Mouse (Mus musculus) skeletal muscle tissue, postnatal 0 days (tissue): ENCODE measurements around the gene Nucb1. TPM values are rescaled to one million over a fixed set of nuclear protein-coding genes. Genes with fewer than 3 reads are reported as not detected.

Experiments
- microRNA-seq, 2 experiments: library from miRNA; unstranded; fragments of <30 nt; microRNA quantifications; one replicate each; pipeline ENCODE4; 2016
- polyA plus RNA-seq: library from polyadenylated mRNA; unstranded; fragments of >200 nt; fragmentation: Nextera tagmentation; extraction: Ambion mirVana; gene quantifications from 2 replicates; pipeline ENCODE4 v1.2.1, GENCODE M21; 2015

Nucb1 gene
- polyA plus RNA-seq: 124 and 146 TPM in 2 replicates

DNA sequence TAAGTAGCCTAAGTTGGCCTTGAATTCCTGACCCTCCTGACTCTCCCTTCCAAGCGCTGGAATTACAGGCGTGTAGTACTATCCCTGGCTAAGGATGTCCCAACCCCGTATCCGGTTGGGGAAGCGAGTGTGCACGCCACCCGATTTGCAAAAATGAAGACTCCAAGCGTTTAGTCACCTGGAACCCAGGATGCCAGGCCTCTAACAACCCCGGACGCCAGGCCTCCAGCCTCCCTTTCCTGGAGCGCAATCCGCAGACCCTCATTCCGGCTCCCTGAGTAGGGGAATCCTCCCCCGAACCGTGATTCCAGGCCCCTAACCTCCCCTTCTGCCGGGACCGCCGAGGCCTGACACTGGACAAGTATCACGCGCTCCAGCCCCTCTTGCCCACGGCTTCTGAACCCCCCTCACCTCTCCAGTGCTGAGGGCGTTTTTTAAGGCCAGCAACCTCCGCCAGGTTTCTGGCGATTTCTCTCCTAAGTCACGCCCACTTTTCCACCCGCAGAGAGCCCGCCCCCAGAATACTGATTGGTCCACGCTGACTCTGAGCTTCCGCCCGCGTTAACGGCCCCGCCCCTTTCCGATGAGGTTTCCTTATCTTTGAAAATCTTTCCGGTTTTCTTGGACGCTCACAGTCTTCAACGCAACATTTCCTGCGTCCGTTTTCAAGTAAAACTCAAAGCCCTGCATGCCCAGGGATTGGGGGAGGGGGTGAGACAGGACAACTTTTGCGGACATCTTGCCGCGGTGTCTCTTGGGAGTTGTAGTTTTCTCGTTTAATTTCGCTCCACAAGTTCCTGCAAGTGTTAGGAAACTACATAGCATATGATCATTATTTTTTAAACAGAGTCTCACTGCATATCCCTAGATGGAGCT lies at the start of gene Nucb1:
TSS of gene Nucb1 (minus strand) at position 495 of the 876 bp plus-strand sequence.

GRCm38 (mm10) chr7:45554744-45555143 lies 44.5 kb upstream of the Nucb1 start, which contains the start of gene Hsd17b14:
TSS of gene Hsd17b14 (plus strand) at chr7:45554893.

DNA sequence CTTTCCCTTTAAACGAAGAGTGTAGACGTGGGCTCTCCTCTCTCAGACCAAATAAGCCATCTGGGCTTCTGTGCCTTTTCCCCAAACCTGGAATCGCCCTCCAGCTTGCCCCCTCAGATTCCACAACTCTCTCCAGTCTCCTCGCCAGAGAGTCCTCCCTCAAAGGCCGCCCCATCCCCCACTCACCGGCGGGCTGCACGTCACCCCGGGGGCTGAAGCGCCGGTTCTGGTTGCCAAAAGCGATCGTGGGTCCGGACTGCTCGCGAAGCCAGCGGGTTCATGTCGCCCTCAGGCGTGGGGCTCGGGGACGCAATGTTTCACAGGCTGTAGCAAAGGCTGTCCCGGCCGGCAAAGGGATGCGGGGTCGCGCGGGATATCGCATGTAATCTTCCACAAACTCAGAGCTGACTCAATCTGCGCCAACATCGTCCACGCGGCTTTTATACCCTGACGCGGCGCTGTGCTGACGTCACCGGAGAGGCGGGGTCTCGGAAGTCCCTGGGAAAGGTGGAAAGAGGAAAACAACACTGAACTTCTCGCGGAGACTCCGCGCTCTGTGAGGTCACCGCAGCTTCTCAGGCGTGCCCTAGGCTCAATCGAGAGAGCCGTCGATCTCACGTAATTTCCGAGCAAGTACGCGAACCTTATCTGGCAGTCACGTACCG lies 15.7 kb upstream of the Nucb1 start, which contains the start of the genes Ppp1r15a and Plekha4:
TSS of gene Ppp1r15a (minus strand) at position 460 of the 665 bp plus-strand sequence.
TSS of gene Plekha4 (plus strand) at position 522 of the 665 bp plus-strand sequence.

GRCm38 (mm10) chr7:45488293-45489204 lies 21.7 kb downstream of the Nucb1 start, which contains the start of gene Dhdh:
TSS of gene Dhdh (minus strand) at chr7:45488805.

GRCm38 (mm10) chr7:45486761-45487415 lies 23.3 kb downstream of the Nucb1 start, which contains the start of gene Gm45808:
TSS of gene Gm45808 (minus strand) at chr7:45486811.

GRCm38 (mm10) chr7:45481374-45481927 lies 28.8 kb downstream of the Nucb1 start, which contains the start of gene Tulp2:
TSS of gene Tulp2 (plus strand) at chr7:45481877.

GRCm38 (mm10) chr7:45466283-45467089 lies 43.7 kb downstream of the Nucb1 start, which contains the start of gene Bax:
TSS of gene Bax (minus strand) at chr7:45466898.

GRCm38 (mm10) chr7:45459564-45460140 lies 50.6 kb downstream of the Nucb1 start, which contains the start of gene Ftl1:
TSS of gene Ftl1 (minus strand) at chr7:45459884.

Small RNA genes lying within 50 kb of the gene (microRNA-seq; reads per million reads assigned to microRNA genes)
- 0 to 0.10 reads per million in 2 experiments for gene Gm22133

Other genes with a start within 250 kb of the Nucb1 start
- not detected in 2 replicates for gene Slc6a21, start 232.9 kb downstream of the Nucb1 start, polyA plus RNA-seq
- 15.3 and 15.4 TPM in 2 replicates for gene Trpm4, start 176.6 kb downstream of the Nucb1 start, polyA plus RNA-seq
- gene Hrc, start 175.1 kb downstream of the Nucb1 start, polyA plus RNA-seq: 94.0 and 120 TPM in 2 replicates
- 3.2 and 4.0 TPM in 2 replicates for gene Ppfia3, start 143.4 kb downstream of the Nucb1 start, polyA plus RNA-seq
- 1.5 and 2.0 TPM in 2 replicates for gene Lin7b, start 139.8 kb downstream of the Nucb1 start, polyA plus RNA-seq
- gene Snrnp70, start 114.7 kb downstream of the Nucb1 start, polyA plus RNA-seq: 64.7 and 74.9 TPM in 2 replicates
- gene Kcna7, start 104.8 kb downstream of the Nucb1 start, polyA plus RNA-seq: 3.5 and 4.7 TPM in 2 replicates
- 0.09 and 0.17 TPM in 2 replicates for gene Ntf5, start 96.7 kb downstream of the Nucb1 start, polyA plus RNA-seq
- not detected in 2 replicates for gene Lhb, start 89.6 kb downstream of the Nucb1 start, polyA plus RNA-seq
- 90.8 and 92.1 TPM in 2 replicates for gene Gys1, start 75.6 kb downstream of the Nucb1 start, polyA plus RNA-seq
- 31.4 and 35.8 TPM in 2 replicates for gene Ruvbl2, start 72.3 kb downstream of the Nucb1 start, polyA plus RNA-seq
- gene Ftl1, start 50.5 kb downstream of the Nucb1 start, polyA plus RNA-seq: 2,280 and 2,838 TPM in 2 replicates
- gene Bax, start 43.5 kb downstream of the Nucb1 start, polyA plus RNA-seq: 74.5 and 83.5 TPM in 2 replicates
- 0.06 and 0.12 TPM in 2 replicates for gene Tulp2, start 28.5 kb downstream of the Nucb1 start, polyA plus RNA-seq
- gene Gm45808, start 23.6 kb downstream of the Nucb1 start, polyA plus RNA-seq: not detected in 2 replicates
- gene Dhdh, start 21.6 kb downstream of the Nucb1 start, polyA plus RNA-seq: 7.1 and 7.2 TPM in 2 replicates
- gene Ppp1r15a, start 15.9 kb upstream of the Nucb1 start, polyA plus RNA-seq: 19.1 and 19.6 TPM in 2 replicates
- gene Plekha4, start 15.9 kb upstream of the Nucb1 start, polyA plus RNA-seq: 5.6 and 8.0 TPM in 2 replicates
- 6.1 and 7.2 TPM in 2 replicates for gene Hsd17b14, start 44.5 kb upstream of the Nucb1 start, polyA plus RNA-seq
- 35.4 and 88.9 TPM in 2 replicates for gene Bcat2, start 59.7 kb upstream of the Nucb1 start, polyA plus RNA-seq
- gene Fgf21, start 105.1 kb upstream of the Nucb1 start, polyA plus RNA-seq: 0.18 TPM in 1 of 2 replicates, not detected in the other
- 0.05 TPM in 1 of 2 replicates, not detected in the other for gene Fut1, start 106.9 kb upstream of the Nucb1 start, polyA plus RNA-seq
- gene Izumo1, start 111.4 kb upstream of the Nucb1 start, polyA plus RNA-seq: 0.06 TPM in 1 of 2 replicates, not detected in the other
- gene Rasip1, start 117.1 kb upstream of the Nucb1 start, polyA plus RNA-seq: 10.3 and 13.9 TPM in 2 replicates
- gene Mamstr, start 129.6 kb upstream of the Nucb1 start, polyA plus RNA-seq: 139 and 174 TPM in 2 replicates
- 1.9 and 2.1 TPM in 2 replicates for gene Fut2, start 156.0 kb upstream of the Nucb1 start, polyA plus RNA-seq
- gene Ntn5, start 173.6 kb upstream of the Nucb1 start, polyA plus RNA-seq: 1.6 and 1.7 TPM in 2 replicates
- 0.33 and 0.40 TPM in 2 replicates for gene Sec1, start 184.0 kb upstream of the Nucb1 start, polyA plus RNA-seq
- gene Car11, start 189.4 kb upstream of the Nucb1 start, polyA plus RNA-seq: 2.4 and 3.0 TPM in 2 replicates
- 9.9 and 10.3 TPM in 2 replicates for gene Dbp, start 194.7 kb upstream of the Nucb1 start, polyA plus RNA-seq
- gene Rpl18, start 205.1 kb upstream of the Nucb1 start, polyA plus RNA-seq: 568 and 577 TPM in 2 replicates
- gene Sphk2, start 207.6 kb upstream of the Nucb1 start, polyA plus RNA-seq: 11.7 and 13.4 TPM in 2 replicates
- gene Fam83e, start 210.8 kb upstream of the Nucb1 start, polyA plus RNA-seq: 0.10 and 0.17 TPM in 2 replicates
- gene Spaca4, start 215.4 kb upstream of the Nucb1 start, polyA plus RNA-seq: not detected in 2 replicates